Mouse (Mus musculus): Measurements from ENCODE around the gene Kcnk3. TPM values are rescaled to one million over a fixed set of nuclear protein-coding genes. Genes with fewer than 3 reads are reported as not detected.

The Kcnk3 gene
- polyA plus RNA-seq, 1 experiment = 25.0 TPM

DNA sequence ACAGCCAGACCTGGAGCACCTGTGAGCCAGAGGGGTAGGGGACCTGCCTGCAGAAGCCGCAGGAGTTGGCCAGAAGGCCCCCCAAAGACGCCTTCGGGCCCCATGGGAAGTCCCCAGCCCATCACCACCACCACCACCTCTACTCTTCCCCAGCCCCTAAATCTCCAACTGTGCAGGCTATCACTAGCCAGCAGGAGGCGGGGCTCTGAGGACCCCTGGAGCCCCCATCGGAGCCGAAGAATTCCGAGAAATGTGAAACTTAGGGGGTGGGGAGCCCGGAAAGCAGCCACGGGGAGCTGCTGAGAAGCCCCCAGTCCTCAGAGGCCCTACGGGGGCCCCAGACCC, 34.8 kb downstream of the Kcnk3 start:
- peak overlapping the region; percentile 22; the same call in 1 of the 2 replicates for H3K4me3 ChIP-seq (ENCODE audit: insufficient read depth, low read depth, low read length)
- 12% methylated on average over 10 of the region's 10 CpGs for WGBS

GRCm38 (mm10) chr5:30623380-30623779, 35.4 kb downstream of the Kcnk3 start:
- TF ChIP-seq CTCF (conservative IDR thresholded peaks at IDR 0.05; ENCODE audit: insufficient read depth, insufficient read length, low read depth, low read length) = no peak
- no peak for TF ChIP-seq POLR2A (IDR thresholded peaks at IDR 0.05; ENCODE audit: low read depth, low read length)
- DNase-seq = no peak

More for the DNA sequence above, 34.8 kb downstream of the Kcnk3 start:
- DNase-seq = no peak
- Histone ChIP-seq H3K27ac (ENCODE audit: insufficient read depth, low read depth, low read length) (no peak overlapping the region), H3K36me3 (ENCODE audit: control insufficient read depth, insufficient read depth, low read length) (no peaks in the 10 kb centered on the region), H3K27me3 (replicated peaks; ENCODE audit: control insufficient read depth, insufficient read depth, low read length) (0 out of 2 replicates have a peak, but pooled peaks cover 2% of the 10 kb centered on the region), H3K4me1 (ENCODE audit: control insufficient read depth, insufficient read depth, low read length) (peaks cover 4% of the 10 kb centered on the region; the same call in 1 of the 2 replicates)
- TF ChIP-seq POLR2A (IDR thresholded peaks at IDR 0.05; ENCODE audit: low read depth, low read length) (no peak), CTCF (conservative IDR thresholded peaks at IDR 0.05; ENCODE audit: insufficient read depth, insufficient read length, low read depth, low read length) (no peak)

DNA sequence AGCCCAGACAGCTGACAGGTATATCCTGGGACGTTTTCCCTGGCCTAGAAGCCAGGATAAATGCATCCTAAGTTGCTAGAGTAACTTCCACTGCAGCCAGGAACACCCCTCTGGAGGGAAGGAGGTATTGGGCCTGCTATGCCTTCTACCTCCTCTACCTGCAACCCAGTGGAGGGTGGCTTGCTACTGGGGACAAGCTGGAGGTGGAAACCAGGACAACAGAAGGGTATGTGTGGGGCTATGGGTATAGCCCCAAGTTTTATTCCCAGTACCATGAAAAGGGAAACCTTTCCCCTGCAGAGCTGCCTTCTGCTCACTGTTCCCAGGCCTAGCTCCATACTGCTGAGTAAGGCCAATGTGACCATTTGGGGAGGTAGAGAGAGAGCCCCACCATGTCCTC, 36.3 kb downstream of the Kcnk3 start:
- H3K27ac ChIP-seq (ENCODE audit: insufficient read depth, low read depth, low read length) = no peak overlapping the region

More at GRCm38 (mm10) chr5:30623380-30623779, 35.4 kb downstream of the Kcnk3 start:
- Histone ChIP-seq H3K4me1 (ENCODE audit: control insufficient read depth, insufficient read depth, low read length) (peaks cover 4% of the 10 kb centered on the region; the same call in 1 of the 2 replicates), H3K4me3 (ENCODE audit: insufficient read depth, low read depth, low read length) (no peak overlapping the region), H3K27me3 (replicated peaks; ENCODE audit: control insufficient read depth, insufficient read depth, low read length) (0 out of 2 replicates have a peak, but pooled peaks cover 2% of the 10 kb centered on the region), H3K27ac (ENCODE audit: insufficient read depth, low read depth, low read length) (no peak overlapping the region), H3K36me3 (ENCODE audit: control insufficient read depth, insufficient read depth, low read length) (no peaks in the 10 kb centered on the region)
- WGBS = 82% methylated on average over 2 of the region's 2 CpGs

GRCm38 (mm10) chr5:30624908-30625307, 36.9 kb downstream of the Kcnk3 start:
- DNase-seq = no peak
- Histone ChIP-seq H3K27me3 (replicated peaks; ENCODE audit: control insufficient read depth, insufficient read depth, low read length) (0 out of 2 replicates have a peak, but pooled peaks cover 2% of the 10 kb centered on the region), H3K27ac (ENCODE audit: insufficient read depth, low read depth, low read length) (no peak overlapping the region), H3K4me3 (ENCODE audit: insufficient read depth, low read depth, low read length) (no peak overlapping the region), H3K36me3 (ENCODE audit: control insufficient read depth, insufficient read depth, low read length) (no peaks in the 10 kb centered on the region), H3K4me1 (ENCODE audit: control insufficient read depth, insufficient read depth, low read length) (peaks cover 4% of the 10 kb centered on the region; the same call in 1 of the 2 replicates)
- TF ChIP-seq CTCF (conservative IDR thresholded peaks at IDR 0.05; ENCODE audit: insufficient read depth, insufficient read length, low read depth, low read length) = no peak
- no peak for TF ChIP-seq POLR2A (IDR thresholded peaks at IDR 0.05; ENCODE audit: low read depth, low read length)
- WGBS = 57% methylated on average over 4 of the region's 4 CpGs

More for the DNA sequence above, 36.3 kb downstream of the Kcnk3 start:
- 62% methylated on average over 1 of the region's 1 CpGs for WGBS
- Histone ChIP-seq H3K36me3 (ENCODE audit: control insufficient read depth, insufficient read depth, low read length) (no peaks in the 10 kb centered on the region), H3K27me3 (replicated peaks; ENCODE audit: control insufficient read depth, insufficient read depth, low read length) (0 out of 2 replicates have a peak, but pooled peaks cover 2% of the 10 kb centered on the region), H3K4me1 (ENCODE audit: control insufficient read depth, insufficient read depth, low read length) (peaks cover 4% of the 10 kb centered on the region; the same call in 1 of the 2 replicates), H3K4me3 (ENCODE audit: insufficient read depth, low read depth, low read length) (no peak overlapping the region)
- DNase-seq = no peak
- TF ChIP-seq CTCF (conservative IDR thresholded peaks at IDR 0.05; ENCODE audit: insufficient read depth, insufficient read length, low read depth, low read length) = no peak
- no peak for TF ChIP-seq POLR2A (IDR thresholded peaks at IDR 0.05; ENCODE audit: low read depth, low read length)

GRCm38 (mm10) chr5:30625379-30625778, 37.4 kb downstream of the Kcnk3 start:
- Histone ChIP-seq H3K4me1 (ENCODE audit: control insufficient read depth, insufficient read depth, low read length) (peaks cover 4% of the 10 kb centered on the region; the same call in 1 of the 2 replicates), H3K27me3 (replicated peaks; ENCODE audit: control insufficient read depth, insufficient read depth, low read length) (0 out of 2 replicates have a peak, but pooled peaks cover 2% of the 10 kb centered on the region), H3K27ac (ENCODE audit: insufficient read depth, low read depth, low read length) (no peak overlapping the region), H3K36me3 (ENCODE audit: control insufficient read depth, insufficient read depth, low read length) (no peaks in the 10 kb centered on the region), H3K4me3 (ENCODE audit: insufficient read depth, low read depth, low read length) (no peak overlapping the region)
- DNase-seq = no peak
- WGBS = 71% methylated on average over 3 of the region's 3 CpGs
- TF ChIP-seq CTCF (conservative IDR thresholded peaks at IDR 0.05; ENCODE audit: insufficient read depth, insufficient read length, low read depth, low read length) (no peak), POLR2A (IDR thresholded peaks at IDR 0.05; ENCODE audit: low read depth, low read length) (no peak)

DNA sequence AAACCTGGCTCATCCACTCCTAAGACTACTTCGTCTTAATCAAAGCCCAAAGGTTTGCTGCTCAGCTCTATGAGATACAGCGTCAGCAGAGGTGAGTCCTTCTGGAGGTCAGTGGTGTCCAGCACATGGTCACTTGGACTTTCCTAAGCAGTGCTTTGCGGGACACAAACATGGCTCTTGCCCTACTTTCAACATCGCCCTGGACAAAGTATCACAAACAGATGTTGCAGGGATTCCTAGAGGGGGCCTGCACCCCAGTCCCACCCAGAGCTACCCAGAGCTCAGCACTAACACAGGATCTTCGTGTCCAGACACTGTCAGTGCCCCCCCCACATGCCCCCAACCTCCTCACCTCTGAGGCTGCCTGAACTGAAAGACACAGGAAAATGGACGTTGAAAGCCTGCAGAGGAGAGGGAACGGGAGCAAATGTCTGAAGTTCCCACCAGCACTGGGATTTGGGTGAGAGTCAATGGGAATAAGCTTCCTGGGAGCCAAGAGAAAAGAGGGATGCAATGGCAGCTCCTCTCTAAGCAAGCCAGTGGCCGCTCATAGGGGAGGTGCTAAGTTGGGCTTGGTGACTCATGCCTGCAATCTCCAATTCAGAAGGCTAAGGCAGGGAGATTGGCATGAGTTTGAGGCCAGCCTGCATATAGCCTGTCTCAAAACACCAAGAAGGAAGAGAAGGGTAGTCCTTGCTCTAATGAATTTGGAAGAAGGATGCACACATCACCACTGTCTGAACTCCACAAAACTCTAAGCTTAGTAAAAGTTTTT, 38.5 kb downstream of the Kcnk3 start:
- Histone ChIP-seq H3K4me1 (ENCODE audit: control insufficient read depth, insufficient read depth, low read length) (peaks cover 4% of the 10 kb centered on the region; the same call in 1 of the 2 replicates), H3K27ac (ENCODE audit: insufficient read depth, low read depth, low read length) (no peak overlapping the region), H3K27me3 (replicated peaks; ENCODE audit: control insufficient read depth, insufficient read depth, low read length) (0 out of 2 replicates have a peak, but pooled peaks cover 2% of the 10 kb centered on the region), H3K4me3 (ENCODE audit: insufficient read depth, low read depth, low read length) (no peak overlapping the region), H3K36me3 (ENCODE audit: control insufficient read depth, insufficient read depth, low read length) (no peaks in the 10 kb centered on the region)
- DNase-seq = no peak
- TF ChIP-seq CTCF (conservative IDR thresholded peaks at IDR 0.05; ENCODE audit: insufficient read depth, insufficient read length, low read depth, low read length) (no peak), POLR2A (IDR thresholded peaks at IDR 0.05; ENCODE audit: low read depth, low read length) (no peak)
- WGBS = 82% methylated on average over 8 of the region's 8 CpGs

DNA sequence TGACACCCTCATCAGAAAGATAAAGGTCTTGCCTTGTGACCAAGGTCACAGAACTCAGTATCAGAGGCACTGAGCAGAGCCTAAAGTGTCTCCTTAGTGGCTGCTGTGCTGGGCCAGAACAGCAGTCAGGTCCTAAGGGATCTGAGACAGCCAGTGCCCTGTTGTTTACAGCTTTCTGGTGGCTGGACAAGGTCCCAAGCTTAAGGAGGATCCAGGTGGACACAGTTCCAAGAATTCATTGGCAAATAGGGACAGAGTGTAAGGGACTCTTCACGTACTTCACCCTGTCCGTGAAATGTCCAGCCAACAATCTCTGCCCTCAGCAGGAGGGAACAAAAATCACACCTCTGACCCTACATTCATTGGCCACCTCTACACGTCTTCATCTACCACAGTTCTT, 40.5 kb downstream of the Kcnk3 start:
- Histone ChIP-seq H3K4me1 (ENCODE audit: control insufficient read depth, insufficient read depth, low read length) (no peaks in the 10 kb centered on the region), H3K27ac (ENCODE audit: insufficient read depth, low read depth, low read length) (no peak overlapping the region), H3K27me3 (replicated peaks; ENCODE audit: control insufficient read depth, insufficient read depth, low read length) (no peaks in the 10 kb centered on the region), H3K36me3 (ENCODE audit: control insufficient read depth, insufficient read depth, low read length) (no peaks in the 10 kb centered on the region), H3K4me3 (ENCODE audit: insufficient read depth, low read depth, low read length) (no peak overlapping the region)
- WGBS = 74% methylated on average over 3 of the region's 3 CpGs
- peak; percentile 42 for DNase-seq
- TF ChIP-seq POLR2A (IDR thresholded peaks at IDR 0.05; ENCODE audit: low read depth, low read length) (no peak), CTCF (conservative IDR thresholded peaks at IDR 0.05; ENCODE audit: insufficient read depth, insufficient read length, low read depth, low read length) (no peak)
